20 mouse cellular contexts compared by ENCODE assay signal in genomic region chr14:59807528-59808300, GRCm38 (mm10).
A peak's percentile ranks its signal among the peaks of the same experiment; 100 is the strongest.
DNase-seq lines count a peak whose midpoint lies in the region; ATAC-seq lines count a peak whose summit lies in the region.
"Had no signal": no experiment of that assay in that cellular context is flagged by ENCODE, and none has a peak within 500 bp of the region (broad histone marks: within the 10 kb centered on the region; RNA-seq: fewer than 3 reads in every experiment).

No protein-coding gene starts in this region.

- no peaks in the 10 kb centered on the region for H3K36me3 ChIP-seq in intestine, embryonic 15.5 days
- H3K36me3 ChIP-seq in limb, embryonic 10.5 days, result no peaks in the 10 kb centered on the region
- H3K36me3 ChIP-seq in stomach, embryonic 15.5 days, result no peaks in the 10 kb centered on the region
- H3K36me3 ChIP-seq in midbrain, embryonic 13.5 days, result no peaks in the 10 kb centered on the region
- H3K36me3 ChIP-seq: embryonic facial prominence, embryonic 10.5 days; forebrain, embryonic 15.5 days; heart, embryonic 13.5 days; hindbrain, embryonic 12.5 days; liver, embryonic 13.5 days had no signal

- WGBS in intestine, embryonic 15.5 days, result 53% methylated on average over 7 of the region's 7 CpGs
- whole genome bisulfite sequencing in limb, embryonic 10.5 days, result 59% methylated on average over 7 of the region's 7 CpGs
- 41% methylated on average over 7 of the region's 7 CpGs for WGBS in stomach, embryonic 15.5 days
- 81% methylated on average over 7 of the region's 7 CpGs for WGBS in midbrain, embryonic 13.5 days

- no peak overlapping the region for H3K9ac ChIP-seq in intestine, embryonic 15.5 days
- H3K9ac ChIP-seq in stomach, embryonic 15.5 days, result no peak overlapping the region
- H3K9ac ChIP-seq in midbrain, embryonic 13.5 days (replicated peaks), result no peak overlapping the region
- H3K9ac ChIP-seq: forebrain, embryonic 15.5 days; heart, embryonic 13.5 days; hindbrain, embryonic 12.5 days; liver, embryonic 13.5 days had no signal

- H3K4me1 ChIP-seq in intestine, embryonic 15.5 days (replicated peaks), result peaks cover 17% of the 10 kb centered on the region
- peaks cover 42% of the 10 kb centered on the region for H3K4me1 ChIP-seq in limb, embryonic 10.5 days
- H3K4me1 ChIP-seq in stomach, embryonic 15.5 days, result peaks cover 15% of the 10 kb centered on the region
- H3K4me1 ChIP-seq in midbrain, embryonic 13.5 days (replicated peaks), result no peaks in the 10 kb centered on the region
- H3K4me1 ChIP-seq: hindbrain, embryonic 12.5 days had no signal

- no peaks in the 10 kb centered on the region for H3K27me3 ChIP-seq in intestine, embryonic 15.5 days (replicated peaks)
- H3K27me3 ChIP-seq in limb, embryonic 10.5 days (ENCODE audit: low read depth, poor library complexity, severe bottlenecking), result no peaks in the 10 kb centered on the region
- no peaks in the 10 kb centered on the region for H3K27me3 ChIP-seq in stomach, embryonic 15.5 days (replicated peaks)
- no peaks in the 10 kb centered on the region for H3K27me3 ChIP-seq in midbrain, embryonic 13.5 days
- H3K27me3 ChIP-seq: forebrain, embryonic 15.5 days; heart, embryonic 13.5 days; hindbrain, embryonic 12.5 days; liver, embryonic 13.5 days had no signal

- no peak overlapping the region; the same call in 1 of the 2 replicates for H3K4me2 ChIP-seq in intestine, embryonic 15.5 days (replicated peaks)
- H3K4me2 ChIP-seq in stomach, embryonic 15.5 days, result no peak overlapping the region
- H3K4me2 ChIP-seq in midbrain, embryonic 13.5 days (replicated peaks), result no peak overlapping the region
- H3K4me2 ChIP-seq: forebrain, embryonic 15.5 days; heart, embryonic 13.5 days; hindbrain, embryonic 12.5 days; liver, embryonic 13.5 days; midbrain, embryonic 11.5 days had no signal

- H3K9me3 ChIP-seq in intestine, embryonic 15.5 days, result no peaks in the 10 kb centered on the region
- H3K9me3 ChIP-seq in limb, embryonic 10.5 days (replicated peaks), result no peaks in the 10 kb centered on the region
- H3K9me3 ChIP-seq in stomach, embryonic 15.5 days, result no peaks in the 10 kb centered on the region
- H3K9me3 ChIP-seq in midbrain, embryonic 13.5 days, result no peaks in the 10 kb centered on the region
- H3K9me3 ChIP-seq: embryonic facial prominence, embryonic 10.5 days; forebrain, embryonic 15.5 days; heart, embryonic 13.5 days; hindbrain, embryonic 12.5 days; liver, embryonic 13.5 days had no signal

- no peak overlapping the region for H3K4me3 ChIP-seq in intestine, embryonic 15.5 days (replicated peaks)
- H3K4me3 ChIP-seq in limb, embryonic 10.5 days, result no peak overlapping the region
- no peak overlapping the region for H3K4me3 ChIP-seq in stomach, embryonic 15.5 days (replicated peaks)
- H3K4me3 ChIP-seq in midbrain, embryonic 13.5 days (replicated peaks), result no peak overlapping the region
- H3K4me3 ChIP-seq: embryonic facial prominence, embryonic 10.5 days; forebrain, embryonic 15.5 days; heart, embryonic 13.5 days; hindbrain, embryonic 12.5 days; liver, embryonic 13.5 days had no signal

- ATAC-seq in intestine, embryonic 15.5 days, result peak; percentile 77
- peak; percentile 81 for ATAC-seq in stomach, embryonic 15.5 days (ENCODE audit: insufficient read depth, low FRiP score, low read depth)
- no peak for ATAC-seq in midbrain, embryonic 13.5 days
- no peak for ATAC-seq in monocyte, adult 5-6 weeks (replicated peaks; ENCODE audit: insufficient number of reproducible peaks, low FRiP score, low TSS enrichment, poor library complexity, severe bottlenecking)
- ATAC-seq: forebrain, embryonic 15.5 days; lung, postnatal 0 days had no signal

- H3K27ac ChIP-seq in intestine, embryonic 15.5 days, result 0 out of 2 replicates have a peak overlapping the region, but pooled peaks have one; percentile 2
- H3K27ac ChIP-seq in limb, embryonic 10.5 days, result peak overlapping the region; percentile 75; the same call in 1 of the 2 replicates
- H3K27ac ChIP-seq in stomach, embryonic 15.5 days, result peak overlapping the region; percentile 31; the same call in 1 of the 2 replicates
- no peak overlapping the region for H3K27ac ChIP-seq in midbrain, embryonic 13.5 days
- H3K27ac ChIP-seq: embryonic facial prominence, embryonic 10.5 days; forebrain, embryonic 15.5 days; heart, embryonic 13.5 days; hindbrain, embryonic 12.5 days; liver, embryonic 13.5 days; macrophage had no signal

- DNase-seq in embryo, embryonic 10 days (ENCODE audit: low spot score), result peak; percentile 46
- no peak for DNase-seq in embryo, embryonic 11 days
- peak; percentile 41 for DNase-seq in limb, embryonic 10.5 days (ENCODE audit: low spot score)
- DNase-seq: cerebellum, adult 18-20 months; gastrocnemius, postnatal 14 days; heart, adult 18-20 months; kidney, adult 2 months; liver, embryonic 13.5 days; thymus, postnatal 36 days had no signal

Comparison
In these comparisons a context has a peak if more than half of its experiments do, and no peak if none do; other contexts are left out.
1. ATAC-seq: peak in intestine, embryonic 15.5 days (single experiment) and stomach, embryonic 15.5 days (single experiment); none in midbrain, embryonic 13.5 days (single experiment) and monocyte, adult 5-6 weeks (single experiment).